Mouse (Mus musculus) adrenal gland, adult (tissue): ENCODE data around the gene Mbnl3.

Experiments
- DNase-seq, 2 experiments: peaks; one replicate each; pipeline ENCODE4 v3.0.0; 2022 to 2023; ENCODE audit warnings: low spot score in 1 of 2; ENCODE audit not compliant: inconsistent age in 2 of 2

The Mbnl3 gene

GRCm38 (mm10) chrX:51206432-51206831 is at the start of gene Mbnl3:
Mbnl3 (minus strand) TSS chrX:51206532.
- no peak for DNase-seq

GRCm38 (mm10) chrX:51205548-51206324 is 596 bp downstream of the Mbnl3 start:
- DNase-seq = peak; percentile 26 to 70

GRCm38 (mm10) chrX:51204626-51205547 is 1.4 kb downstream of the Mbnl3 start:
- peak; percentile 45 to 77 for DNase-seq

- DNase-seq = no peak
Observed at GRCm38 (mm10) chrX:51197012-51197411, 9.3 kb downstream of the Mbnl3 start.

- DNase-seq = peak in 1 of 2 experiments; percentile 22
Observed at GRCm38 (mm10) chrX:51171914-51172313, 34.4 kb downstream of the Mbnl3 start.

- DNase-seq = peak; percentile 37 to 74
Observed at GRCm38 (mm10) chrX:51171413-51171812, 34.9 kb downstream of the Mbnl3 start.

GRCm38 (mm10) chrX:51170404-51170803 is 35.9 kb downstream of the Mbnl3 start:
- DNase-seq = no peak

GRCm38 (mm10) chrX:51169476-51170045 is 36.8 kb downstream of the Mbnl3 start:
- no peak for DNase-seq

- DNase-seq = no peak
Observed at GRCm38 (mm10) chrX:51167976-51168375, 38.4 kb downstream of the Mbnl3 start.

- no peak for DNase-seq
Observed at GRCm38 (mm10) chrX:51164766-51165165, 41.6 kb downstream of the Mbnl3 start.

GRCm38 (mm10) chrX:51148436-51148835 is 57.9 kb downstream of the Mbnl3 start:
- DNase-seq = no peak

GRCm38 (mm10) chrX:51146351-51146750 is 60.0 kb downstream of the Mbnl3 start:
- DNase-seq = peak; percentile 9 to 51

GRCm38 (mm10) chrX:51140055-51140454 is 66.3 kb downstream of the Mbnl3 start:
- DNase-seq = peak; percentile 2 to 19

GRCm38 (mm10) chrX:51131325-51131724 is 75.0 kb downstream of the Mbnl3 start:
- DNase-seq = no peak

GRCm38 (mm10) chrX:51102748-51103147 is 103.6 kb downstream of the Mbnl3 start:
- no peak for DNase-seq

GRCm38 (mm10) chrX:51084972-51085371 is 121.4 kb downstream of the Mbnl3 start:
- no peak for DNase-seq

- no peak for DNase-seq
Observed at GRCm38 (mm10) chrX:51084211-51084610, 122.1 kb downstream of the Mbnl3 start.

GRCm38 (mm10) chrX:51076744-51077143 is 129.6 kb downstream of the Mbnl3 start:
- peak; percentile 3 to 57 for DNase-seq
